Mouse (Mus musculus): ENCODE measurements around the gene Mboat1.

The Mboat1 gene

DNA sequence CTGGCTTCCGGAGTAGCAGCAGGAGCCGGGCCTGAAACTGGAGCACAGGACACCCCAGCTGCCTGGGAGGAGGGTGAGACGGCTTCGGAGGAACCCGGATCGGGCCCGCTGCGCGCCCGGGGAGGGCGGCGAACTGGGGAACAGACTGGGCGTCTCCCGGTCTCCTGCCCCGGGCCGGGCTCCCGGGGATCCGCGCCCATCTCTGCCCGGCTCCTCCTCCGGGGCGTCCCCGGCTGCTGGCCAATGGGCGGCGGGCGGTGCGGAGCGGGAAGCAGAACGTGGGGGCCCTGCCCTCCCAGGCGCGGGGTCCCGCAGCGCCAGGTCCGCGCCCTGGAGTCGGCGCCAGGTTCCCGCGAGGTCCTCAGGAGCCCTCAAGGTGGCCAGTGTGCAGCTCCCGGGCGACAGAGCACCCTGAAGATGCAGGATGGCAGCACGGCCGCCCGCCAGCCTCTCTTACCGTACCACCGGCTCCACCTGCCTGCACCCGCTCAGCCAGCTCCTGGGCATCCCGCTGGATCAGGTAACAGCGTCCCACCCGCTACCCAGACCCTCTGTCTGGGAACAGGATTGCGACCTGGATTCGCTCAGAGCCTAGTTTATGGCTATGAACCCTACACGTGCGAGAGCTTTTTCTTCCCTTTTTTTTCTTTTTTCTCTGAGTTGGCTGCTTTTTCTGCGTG lies at the start of gene Mboat1:
TSS of gene Mboat1 (plus strand) at position 247 of the 680 bp plus-strand sequence.
- DNase-seq (ENCODE audit: low read depth, low spot score) = peak; percentile 56

DNA sequence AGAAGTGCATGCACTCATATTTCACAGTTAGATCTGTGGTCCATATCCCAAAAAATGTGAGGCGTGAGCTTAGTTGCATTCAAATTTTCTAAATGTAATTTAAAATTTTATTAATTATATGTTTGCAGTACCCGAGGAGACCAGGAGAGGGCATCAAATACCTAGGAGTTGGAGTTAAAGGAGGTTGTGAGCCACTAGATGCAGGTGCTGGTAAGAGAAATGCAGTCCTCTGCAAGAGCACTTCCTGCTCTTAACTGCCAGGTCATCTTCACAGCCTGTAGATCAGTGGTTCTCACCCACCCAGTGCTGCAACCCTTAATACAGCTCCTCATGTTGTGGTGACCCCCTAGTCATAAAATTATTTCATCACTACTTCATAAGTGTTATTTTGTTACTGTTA lies 43.2 kb upstream of the Mboat1 start:
- DNase-seq (ENCODE audit: low read depth, low spot score) = no peak

DNA sequence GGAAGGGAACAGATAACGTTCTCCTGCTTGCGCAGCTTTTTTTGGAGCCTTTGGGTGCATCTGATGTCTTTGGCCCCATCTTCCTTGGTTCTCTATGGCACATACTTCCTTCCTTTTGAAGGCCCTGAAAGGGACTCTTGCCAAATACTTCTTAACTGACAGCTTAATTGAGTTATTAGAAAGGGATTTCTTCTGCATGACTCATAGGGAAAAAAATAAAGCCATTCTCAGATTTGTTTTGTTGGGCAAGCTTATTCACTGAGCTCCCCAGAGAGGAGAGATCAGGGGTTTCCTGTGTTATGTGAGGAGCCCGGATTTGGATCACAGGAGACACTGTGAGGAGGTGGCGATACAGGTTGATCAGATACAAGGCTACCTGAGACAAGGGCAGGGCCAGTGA lies 40.4 kb upstream of the Mboat1 start:
- no peak for DNase-seq (ENCODE audit: low read depth, low spot score)

DNA sequence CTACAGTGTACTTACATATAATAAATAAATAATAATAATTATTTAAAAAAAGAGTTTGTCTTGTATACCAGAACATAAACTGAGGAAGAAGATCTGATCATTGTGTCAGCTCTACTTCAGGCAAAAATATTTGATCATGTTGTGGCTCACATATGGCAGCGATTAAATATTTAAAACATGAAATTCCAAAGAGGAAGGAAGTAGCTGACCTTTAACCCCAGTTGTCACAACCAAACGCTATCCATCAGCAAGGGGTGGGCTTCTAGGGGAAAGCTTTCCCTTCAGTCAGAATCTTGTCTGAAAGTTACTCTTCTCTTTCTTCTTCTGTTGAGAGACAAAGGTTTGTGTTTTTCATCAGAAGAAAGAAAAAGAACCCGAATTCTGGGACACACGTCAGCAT lies 39.8 kb upstream of the Mboat1 start:
- peak; percentile 51 for DNase-seq (ENCODE audit: low read depth, low spot score)

DNA sequence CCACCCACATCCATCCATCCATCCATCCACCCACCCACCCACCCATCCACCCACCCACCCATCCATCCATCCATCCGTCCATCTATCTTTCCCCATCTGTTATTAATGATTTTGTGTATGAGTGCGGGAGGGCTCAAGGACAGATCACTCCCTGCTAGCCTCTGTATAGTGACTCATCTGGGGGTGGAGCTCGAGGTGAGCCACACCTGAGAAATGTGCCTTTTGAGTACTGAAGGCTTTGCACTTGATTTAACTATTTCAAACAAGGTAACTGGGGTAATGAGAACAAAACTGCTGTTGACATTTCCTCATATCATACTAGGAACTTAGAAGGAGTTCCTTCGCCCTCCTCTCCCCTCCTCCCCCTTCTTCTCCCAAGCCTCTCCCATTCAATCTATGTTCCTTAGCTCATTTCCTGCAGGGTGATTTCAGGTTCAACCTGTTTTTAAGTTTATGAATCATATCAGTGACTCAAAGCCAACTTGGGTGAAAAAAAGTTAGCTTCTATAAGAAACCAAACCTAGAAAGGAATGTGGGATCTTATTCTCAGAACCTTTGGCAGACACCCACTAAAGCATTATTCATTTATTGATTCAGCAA lies 27.2 kb upstream of the Mboat1 start:
- DNase-seq (ENCODE audit: low read depth, low spot score) = no peak

DNA sequence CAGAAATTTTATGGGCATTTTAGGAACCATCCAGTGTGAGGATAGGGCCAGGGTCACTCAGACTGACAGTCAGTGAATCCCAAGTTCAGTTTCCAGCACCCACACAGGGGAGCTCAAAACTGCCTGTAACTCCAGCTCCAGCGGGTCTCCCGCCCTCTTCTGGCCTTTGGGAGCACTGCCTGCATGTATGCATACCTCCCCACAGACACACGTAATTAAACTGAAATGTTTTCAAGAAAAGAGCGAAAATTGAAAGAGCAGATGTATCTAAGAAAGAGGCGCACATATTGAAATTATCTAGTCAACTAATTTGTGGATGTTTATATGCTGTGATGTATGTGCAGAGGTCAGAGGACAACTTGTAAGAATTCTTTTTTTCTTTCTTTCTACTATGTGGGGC lies 20.5 kb upstream of the Mboat1 start:
- no peak for DNase-seq (ENCODE audit: low read depth, low spot score)

DNA sequence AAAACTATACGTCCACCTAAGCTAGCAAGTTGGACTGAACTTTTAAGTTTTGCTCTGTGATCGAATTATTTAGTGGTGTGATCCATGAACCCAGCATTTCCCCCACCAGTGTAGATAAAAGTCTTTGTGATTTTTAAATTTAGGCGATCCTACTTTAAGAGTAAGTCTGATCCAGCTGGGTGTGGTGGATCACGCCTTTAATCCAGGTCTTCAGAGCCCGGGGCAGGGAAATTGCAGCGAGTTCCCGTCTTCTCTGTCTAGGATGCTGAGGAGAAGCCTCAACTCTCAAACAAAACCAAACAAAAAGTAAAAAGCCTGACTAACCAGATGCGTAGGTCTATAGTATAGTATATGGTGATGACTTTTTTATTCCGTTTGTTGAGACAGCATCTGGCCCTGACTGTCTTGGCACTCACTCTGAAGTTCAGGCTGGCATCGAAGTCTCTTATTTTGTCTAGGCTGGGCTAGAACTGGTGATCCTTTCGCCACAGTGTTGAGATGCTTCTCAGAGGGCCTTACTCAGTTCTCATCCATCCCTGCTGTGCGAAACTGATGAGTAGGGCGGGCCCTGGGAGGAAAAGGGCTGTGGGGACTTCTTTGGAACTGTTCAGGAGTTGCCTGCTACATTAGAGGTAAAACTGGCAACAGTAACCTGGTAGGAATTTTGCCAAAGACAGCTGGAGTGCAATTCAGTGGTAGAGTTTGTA lies 787 bp downstream of the Mboat1 start:
- no peak for DNase-seq (ENCODE audit: low read depth, low spot score)

DNA sequence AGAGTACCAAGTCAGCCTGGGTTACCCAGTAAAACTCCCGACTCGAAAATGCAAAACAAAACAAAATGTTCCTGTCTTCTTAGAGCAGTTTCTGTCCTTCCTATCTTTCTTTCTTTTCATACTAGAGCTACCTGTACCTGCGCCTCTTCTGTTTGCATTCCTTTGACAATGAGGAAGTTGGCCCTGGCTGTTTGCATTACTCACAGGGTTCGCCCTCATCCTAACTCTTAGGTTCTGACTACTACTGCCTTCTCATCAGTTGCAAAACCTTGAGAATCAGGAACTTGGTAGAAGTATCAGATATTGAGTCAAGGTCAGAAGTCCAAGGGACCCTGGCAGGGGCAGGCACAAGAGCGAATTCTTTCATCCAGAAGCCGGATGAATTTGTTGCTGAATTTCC lies 1.7 kb downstream of the Mboat1 start:
- DNase-seq (ENCODE audit: low read depth, low spot score) = no peak

DNA sequence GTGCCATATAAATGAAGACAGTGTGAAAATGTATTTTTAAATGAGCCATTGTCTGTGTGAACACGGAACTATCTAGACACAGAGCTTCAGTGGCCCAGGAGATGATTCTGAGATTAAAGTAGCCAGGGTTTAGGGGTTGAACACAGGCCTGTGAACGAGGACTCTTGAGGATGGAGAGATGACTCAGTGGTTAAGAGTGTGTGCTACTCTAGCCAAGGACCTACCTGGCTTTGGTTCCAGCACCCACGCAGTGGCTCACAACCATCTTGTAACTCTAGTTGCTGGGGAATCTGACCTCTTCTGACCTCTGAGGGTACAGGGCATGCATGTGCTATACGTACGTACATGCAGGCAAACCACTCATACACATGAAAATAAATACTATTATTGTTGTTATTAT lies 3.9 kb downstream of the Mboat1 start:
- DNase-seq (ENCODE audit: low read depth, low spot score) = no peak

DNA sequence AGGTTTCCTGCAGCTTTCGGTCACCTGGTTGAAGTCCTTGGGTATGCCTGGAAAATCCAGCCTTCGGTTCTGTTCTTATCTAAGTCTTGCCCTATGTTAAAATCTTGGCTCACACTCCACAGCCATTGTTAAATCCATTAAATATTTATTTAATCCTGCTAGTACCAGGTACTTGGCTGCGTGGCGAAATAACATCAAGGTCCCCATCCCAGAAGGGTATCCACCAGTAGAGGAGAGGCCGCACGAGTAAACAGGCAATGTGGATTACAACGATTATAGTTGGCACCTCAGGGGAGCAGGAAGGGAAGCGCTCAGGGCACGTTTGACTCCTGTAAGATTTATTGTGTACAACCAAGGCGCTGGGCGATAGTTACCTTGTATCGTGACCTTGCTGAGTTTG lies 4.4 kb downstream of the Mboat1 start:
- DNase-seq (ENCODE audit: low read depth, low spot score) = no peak

DNA sequence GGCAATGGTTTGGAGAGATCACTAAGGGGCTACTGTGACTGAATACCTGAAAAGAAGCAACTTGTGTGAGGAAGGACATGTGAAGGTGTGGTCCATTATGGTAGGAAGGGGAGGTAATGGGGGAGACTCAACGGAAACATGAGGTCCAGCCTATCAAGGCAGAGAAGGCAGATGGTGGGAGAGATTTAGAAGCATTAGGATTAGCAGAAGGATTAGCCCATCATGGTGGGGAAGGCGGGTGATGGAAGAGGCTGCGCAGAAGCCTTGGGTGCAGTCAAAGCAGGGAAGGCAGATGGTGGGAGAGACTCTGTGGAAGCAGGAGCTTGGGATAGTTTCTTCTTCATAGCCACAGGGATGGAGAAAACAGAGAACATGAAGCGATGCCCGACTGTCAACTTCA lies 5.7 kb downstream of the Mboat1 start:
- DNase-seq (ENCODE audit: low read depth, low spot score) = no peak

DNA sequence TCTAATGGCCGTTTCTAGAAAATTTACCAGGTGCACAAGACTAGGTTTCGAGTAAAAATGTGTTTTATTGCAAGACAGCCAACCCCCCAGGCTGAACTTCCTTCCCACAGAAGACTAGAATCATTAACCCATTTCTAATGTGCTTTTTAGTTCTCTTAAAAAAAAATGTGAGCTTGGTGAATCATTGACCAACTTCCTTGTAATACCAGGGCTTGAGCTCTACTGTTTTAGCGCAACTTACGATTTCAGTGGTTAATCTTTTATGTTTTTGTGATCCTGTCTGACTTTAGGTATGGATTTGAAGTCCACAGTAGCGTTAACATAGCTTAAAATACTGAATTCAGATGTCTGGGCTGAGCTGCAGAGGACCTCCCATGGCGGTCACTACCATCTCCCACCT lies 10.2 kb downstream of the Mboat1 start:
- DNase-seq (ENCODE audit: low read depth, low spot score) = no peak

DNA sequence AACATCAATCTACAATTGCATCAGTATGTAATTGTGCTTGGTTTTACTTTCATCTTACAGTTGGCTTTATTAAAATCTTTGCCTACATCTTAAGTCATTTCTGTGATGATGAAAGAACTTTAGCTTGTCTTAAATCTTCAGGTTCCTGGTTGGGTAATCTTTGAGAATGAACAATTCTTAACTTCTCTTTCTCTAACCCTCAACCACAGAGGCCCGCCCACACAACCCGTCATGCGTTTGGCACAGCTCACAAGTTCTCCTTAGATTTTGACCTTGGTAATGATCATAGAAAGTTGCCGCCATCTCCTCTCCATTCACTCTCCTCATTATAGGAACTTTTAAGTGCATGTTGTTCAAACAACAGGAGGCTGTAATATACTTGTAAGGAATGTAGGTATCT lies 18.0 kb downstream of the Mboat1 start:
- no peak for DNase-seq (ENCODE audit: low read depth, low spot score)

DNA sequence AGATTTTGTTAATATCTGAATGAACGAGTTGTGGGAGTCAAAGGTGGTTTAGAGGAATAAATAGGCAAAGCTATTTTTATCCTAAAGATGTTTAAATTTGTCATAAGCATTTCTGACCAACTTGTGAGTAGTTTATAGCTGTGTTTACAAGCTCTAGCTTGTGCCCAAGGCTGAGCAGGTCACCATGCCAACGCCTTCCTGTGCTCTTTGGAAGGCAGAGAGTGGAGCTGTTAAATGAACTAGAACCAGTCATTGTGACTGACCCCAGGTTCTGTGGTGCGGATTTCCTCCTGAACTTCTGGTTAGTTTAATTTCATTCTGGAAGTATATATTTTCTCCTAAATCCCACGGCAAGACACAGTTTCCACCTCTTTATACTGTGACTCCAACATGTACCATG lies 23.3 kb downstream of the Mboat1 start:
- no peak for DNase-seq (ENCODE audit: low read depth, low spot score)

DNA sequence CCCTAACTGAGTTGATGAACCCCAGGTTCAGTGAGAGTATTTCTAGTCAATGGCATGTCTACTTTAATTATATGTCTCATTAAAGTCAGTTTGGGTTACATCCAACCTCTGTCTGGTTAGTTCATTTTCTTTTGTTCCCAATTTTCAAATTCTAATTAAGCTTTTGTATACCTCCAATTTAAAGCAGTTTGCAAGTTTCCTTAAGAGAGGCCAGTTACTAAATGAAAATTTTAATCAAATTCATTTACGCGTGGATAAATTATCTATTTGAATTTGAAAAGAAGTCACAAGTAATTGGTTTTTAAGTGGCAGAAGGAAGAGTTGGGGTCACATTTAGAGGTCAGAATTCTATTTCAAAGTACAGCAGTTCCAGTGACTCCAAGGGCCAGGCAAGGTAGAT lies 27.2 kb downstream of the Mboat1 start:
- no peak for DNase-seq (ENCODE audit: low read depth, low spot score)

DNA sequence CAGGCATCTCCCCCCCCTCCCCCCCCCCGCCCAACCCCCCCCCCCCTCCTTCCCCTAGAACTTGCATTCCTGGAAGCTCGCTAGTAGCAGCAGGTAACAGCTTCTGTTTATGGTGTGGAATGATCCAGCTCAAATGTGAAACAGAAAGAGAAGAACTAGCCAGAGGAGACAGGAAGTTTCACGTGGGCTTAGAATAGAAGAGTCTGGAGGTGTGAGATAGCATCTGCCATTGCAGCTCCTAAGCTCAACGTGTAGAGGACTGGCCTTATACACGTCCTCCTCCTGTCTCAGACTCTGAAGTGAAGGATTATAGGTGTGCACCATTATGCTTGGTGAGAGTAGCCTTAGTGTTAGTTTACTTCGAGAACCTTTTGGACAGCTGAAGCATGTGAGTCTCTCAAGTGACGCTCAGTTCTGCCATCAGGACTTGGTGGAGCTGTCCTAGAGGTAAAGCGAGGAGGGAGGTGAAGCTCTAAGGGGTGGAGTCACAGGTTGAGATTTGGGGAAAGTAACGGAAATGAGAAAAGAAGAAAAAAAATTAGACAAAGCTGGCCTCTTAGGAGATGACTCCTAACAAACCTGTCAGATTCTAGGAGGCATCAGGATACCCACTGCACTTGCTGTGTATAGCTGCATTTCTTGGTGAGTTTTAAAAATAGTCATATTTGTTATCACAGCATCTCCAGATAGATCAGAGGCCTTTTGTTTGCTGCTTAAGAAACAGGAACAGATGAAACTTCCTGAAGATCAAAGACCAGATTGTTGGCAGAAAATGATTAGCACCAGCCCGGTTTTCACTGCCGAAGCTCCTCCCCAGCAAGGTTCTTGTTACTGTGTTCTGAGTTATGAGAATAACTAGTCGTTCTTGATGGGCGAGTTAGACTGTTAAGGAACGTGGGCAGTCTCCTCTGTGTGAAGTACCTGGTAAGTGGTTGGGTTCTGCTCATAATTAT lies 30.1 kb downstream of the Mboat1 start:
- DNase-seq (ENCODE audit: low read depth, low spot score) = no peak

DNA sequence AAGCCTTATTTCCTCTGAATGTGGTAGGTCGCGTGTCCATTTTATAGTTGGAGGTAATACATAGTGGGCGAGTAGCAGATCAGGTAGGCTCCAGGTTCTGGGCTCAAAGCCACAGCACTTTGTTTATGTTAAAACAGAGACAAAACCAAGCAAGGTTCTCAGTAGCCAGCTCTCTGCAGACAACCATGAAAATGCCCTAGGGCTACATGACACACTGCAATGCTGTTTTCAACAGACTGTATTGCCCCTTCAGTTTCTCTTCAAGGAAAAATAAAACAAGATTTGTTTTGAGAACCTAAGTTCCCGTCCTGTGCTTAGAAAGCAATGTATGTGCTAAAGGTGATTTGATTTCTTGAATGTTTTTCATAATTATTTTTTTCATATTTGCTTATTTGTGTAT lies 31.2 kb downstream of the Mboat1 start:
- no peak for DNase-seq (ENCODE audit: low read depth, low spot score)

DNA sequence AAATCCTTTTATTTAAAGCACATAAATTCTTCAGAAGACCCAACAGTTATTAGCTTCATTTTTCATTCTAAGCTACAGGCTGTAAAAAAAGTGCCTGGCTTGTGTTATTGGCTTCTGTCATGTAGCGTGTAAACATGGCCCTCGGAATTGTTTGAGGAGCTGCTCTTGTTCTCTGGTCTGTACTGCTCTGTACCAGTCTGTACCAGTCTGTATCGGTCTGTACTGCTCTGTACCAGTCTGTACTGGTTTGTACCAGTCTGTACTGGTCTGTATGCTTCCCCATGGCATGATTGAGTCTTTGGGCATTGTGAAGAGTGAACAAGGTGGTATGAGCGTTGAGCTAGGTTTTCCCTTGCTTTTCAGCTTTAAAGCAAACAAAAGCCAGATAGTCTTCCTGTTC lies 32.5 kb downstream of the Mboat1 start:
- DNase-seq (ENCODE audit: low read depth, low spot score) = no peak

DNA sequence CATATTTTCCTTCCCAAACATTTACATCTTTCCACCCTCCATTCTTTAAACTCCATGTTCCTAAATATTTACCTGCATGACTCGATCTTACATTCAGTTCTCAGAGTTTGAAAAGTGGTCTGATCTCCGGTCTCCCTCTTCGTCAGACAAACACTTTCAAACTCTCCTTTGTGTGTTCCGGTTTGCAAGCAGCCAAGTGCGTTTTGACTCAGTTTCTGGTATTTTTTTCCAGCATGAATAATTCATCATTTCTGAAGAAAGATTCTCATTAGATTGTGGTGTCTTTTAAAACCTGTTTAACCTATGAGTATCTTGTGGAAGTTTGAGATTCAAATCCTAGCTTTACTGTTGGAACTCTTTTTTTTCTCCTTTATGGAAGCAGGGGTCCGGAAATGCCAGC lies 33.8 kb downstream of the Mboat1 start:
- no peak for DNase-seq (ENCODE audit: low read depth, low spot score)

DNA sequence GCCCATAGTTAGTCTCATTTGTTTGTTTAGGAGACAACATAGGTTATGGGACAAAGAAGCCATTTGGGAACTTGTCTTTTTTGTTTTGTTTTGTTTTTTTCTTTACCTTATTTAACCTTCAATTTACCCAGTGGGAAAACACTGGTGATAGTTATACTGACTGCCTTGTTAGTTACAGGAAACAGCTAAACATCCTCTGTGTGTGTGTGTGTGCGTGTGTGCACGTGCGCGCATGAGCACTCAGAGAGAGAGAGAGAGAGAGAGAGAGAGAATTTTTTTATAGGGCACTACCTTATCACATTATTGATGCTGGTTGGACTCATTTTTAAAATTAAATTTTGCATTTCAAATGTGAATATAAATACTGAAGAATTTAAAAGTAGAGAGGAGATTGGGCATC lies 38.3 kb downstream of the Mboat1 start:
- no peak for DNase-seq (ENCODE audit: low read depth, low spot score)

DNA sequence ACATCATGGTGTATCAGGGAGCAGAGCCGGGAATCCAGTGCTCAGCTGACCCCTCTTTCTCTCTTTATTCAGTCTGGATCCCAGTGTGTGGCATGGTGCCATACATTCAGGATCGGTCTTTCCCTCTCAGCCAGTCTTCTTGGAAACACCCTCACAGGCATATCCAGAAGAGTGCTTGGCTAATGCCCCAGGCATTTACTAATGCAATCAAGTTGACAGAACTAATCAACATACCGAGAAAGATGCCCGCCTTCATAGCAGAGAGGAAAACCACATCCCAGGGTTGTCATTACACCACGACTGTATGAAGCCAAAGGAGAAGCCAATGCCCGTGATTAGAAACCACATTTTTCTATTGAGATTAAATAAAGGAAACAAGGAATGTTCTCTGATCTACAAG lies 41.1 kb downstream of the Mboat1 start:
- DNase-seq (ENCODE audit: low read depth, low spot score) = no peak

DNA sequence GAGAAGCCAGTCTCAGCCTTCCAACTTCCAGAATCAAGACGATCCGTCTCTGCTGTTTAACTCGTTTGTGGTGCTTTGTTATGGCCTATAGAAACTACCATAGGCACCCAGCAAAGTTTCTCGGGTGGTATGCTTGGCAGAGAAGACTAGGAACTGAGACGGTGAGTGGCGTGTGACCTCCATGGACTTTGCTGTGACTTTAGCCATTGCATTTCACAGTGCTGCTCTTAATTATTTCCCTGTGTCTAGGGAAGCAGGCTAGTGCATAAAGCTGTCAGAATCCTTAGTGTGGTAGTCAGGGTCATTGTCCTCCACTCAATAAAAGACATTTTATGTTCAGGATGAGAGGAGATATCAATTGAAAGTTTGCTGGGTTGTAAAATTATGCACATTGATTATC lies 49.3 kb downstream of the Mboat1 start:
- no peak for DNase-seq (ENCODE audit: low read depth, low spot score)

Measured in mesoderm, embryonic 11.5 days (tissue).